Mouse (Mus musculus): ENCODE measurements around the gene Gnaq. TPM values are rescaled to one million over a fixed set of nuclear protein-coding genes. Genes with fewer than 3 reads are reported as not detected.
A peak's percentile ranks its signal among the peaks of the same experiment; 100 is the strongest.

Gene Gnaq
- polyA plus RNA-seq, 1 experiment from 2014 or later, result 20.9 TPM

DNA sequence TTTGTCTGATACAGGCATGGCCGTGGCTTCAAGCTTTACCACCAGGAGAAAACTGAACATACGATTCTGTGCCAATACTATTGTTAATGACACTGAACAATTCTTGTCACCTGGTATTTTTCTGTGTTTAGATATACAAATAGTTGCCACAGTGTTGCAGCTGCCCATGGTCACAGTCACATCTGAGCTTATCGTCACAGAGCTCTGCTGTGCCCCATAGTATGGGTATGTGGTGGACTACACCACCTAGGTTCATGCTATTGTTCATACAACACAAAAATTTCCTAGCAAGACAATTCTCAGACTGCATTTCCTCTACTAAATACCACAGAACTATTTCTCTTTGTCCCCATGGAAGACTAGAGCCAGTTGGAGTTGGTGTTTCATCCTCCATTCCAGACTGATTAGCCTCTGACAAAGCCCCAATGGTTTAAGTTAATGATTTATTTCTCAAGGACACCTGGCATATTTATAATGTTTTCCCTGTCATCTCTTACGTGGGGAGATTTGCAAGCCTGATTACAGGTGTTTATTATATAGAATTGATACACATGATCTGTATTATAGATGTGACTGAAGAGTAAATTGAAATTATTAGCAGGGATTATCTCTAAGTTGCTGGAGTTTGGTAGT lies 207.4 kb downstream of the Gnaq start:
- no peak overlapping the region for H3K4me3 ChIP-seq
- peaks cover 21% of the 10 kb centered on the region for H3K36me3 ChIP-seq
- DNase-seq (ENCODE audit: low spot score), result no peak
- no peak overlapping the region for H3K27ac ChIP-seq (replicated peaks)
- H3K4me1 ChIP-seq, result no peaks in the 10 kb centered on the region; the same call in 1 of the 2 replicates
- H3K27me3 ChIP-seq (ENCODE audit: low read depth, poor library complexity, severe bottlenecking), result no peaks in the 10 kb centered on the region
- no peaks in the 10 kb centered on the region for H3K9me3 ChIP-seq (replicated peaks)
- WGBS, result 93% methylated on average over 4 of the region's 4 CpGs

DNA sequence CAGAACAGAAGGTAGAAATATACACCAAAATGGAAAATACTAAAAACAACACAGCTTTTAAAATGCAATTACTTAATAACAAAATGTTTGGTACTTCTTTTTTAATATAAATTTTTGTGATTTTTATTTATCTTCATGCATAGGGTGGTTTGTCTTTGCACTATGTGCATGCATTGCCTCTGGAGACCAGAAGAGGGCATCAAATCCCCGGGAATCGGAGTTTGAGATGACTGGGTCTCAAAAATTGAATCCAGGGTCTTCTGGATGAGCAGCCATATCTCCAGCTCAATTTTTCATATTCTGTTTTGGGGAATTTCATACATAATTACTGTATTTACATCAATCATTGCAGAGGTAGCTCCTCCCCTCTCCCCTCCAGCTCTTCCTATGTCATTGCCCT lies 210.1 kb downstream of the Gnaq start:
- Histone ChIP-seq H3K4me3 (no peak overlapping the region), H3K27me3 (ENCODE audit: low read depth, poor library complexity, severe bottlenecking) (no peaks in the 10 kb centered on the region), H3K4me1 (no peaks in the 10 kb centered on the region; the same call in 1 of the 2 replicates), H3K36me3 (0 out of 2 replicates have a peak, but pooled peaks cover 12% of the 10 kb centered on the region), H3K27ac (replicated peaks) (no peak overlapping the region), H3K9me3 (replicated peaks) (no peaks in the 10 kb centered on the region)
- DNase-seq (ENCODE audit: low spot score), result no peak
- WGBS, result 55% methylated on average over 2 of the region's 2 CpGs

DNA sequence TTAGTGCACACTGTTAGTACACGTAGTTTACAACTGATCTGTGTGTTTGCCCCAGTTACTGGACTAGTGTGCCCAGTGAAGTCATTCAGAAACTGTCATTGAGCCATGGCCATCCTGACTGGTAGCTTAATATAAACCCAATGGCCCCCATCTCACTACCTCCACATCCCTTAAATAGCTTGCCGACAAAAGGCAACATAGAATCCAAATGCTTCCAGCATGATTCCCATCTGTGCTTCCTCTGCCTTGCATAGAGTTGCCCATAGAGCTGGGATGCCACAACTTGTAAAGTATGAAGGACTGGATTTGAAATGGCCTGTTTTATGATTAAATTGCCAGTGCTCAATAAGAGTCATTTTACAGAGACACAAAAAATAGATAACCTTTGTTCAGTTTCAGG lies 212.9 kb downstream of the Gnaq start:
- DNase-seq (ENCODE audit: low spot score), result no peak
- Histone ChIP-seq H3K27me3 (ENCODE audit: low read depth, poor library complexity, severe bottlenecking) (no peaks in the 10 kb centered on the region), H3K27ac (replicated peaks) (no peak overlapping the region), H3K4me3 (no peak overlapping the region), H3K36me3 (0 out of 2 replicates have a peak, but pooled peaks cover 20% of the 10 kb centered on the region), H3K4me1 (no peaks in the 10 kb centered on the region), H3K9me3 (replicated peaks) (no peaks in the 10 kb centered on the region)
- 89% methylated on average over 2 of the region's 2 CpGs for WGBS

DNA sequence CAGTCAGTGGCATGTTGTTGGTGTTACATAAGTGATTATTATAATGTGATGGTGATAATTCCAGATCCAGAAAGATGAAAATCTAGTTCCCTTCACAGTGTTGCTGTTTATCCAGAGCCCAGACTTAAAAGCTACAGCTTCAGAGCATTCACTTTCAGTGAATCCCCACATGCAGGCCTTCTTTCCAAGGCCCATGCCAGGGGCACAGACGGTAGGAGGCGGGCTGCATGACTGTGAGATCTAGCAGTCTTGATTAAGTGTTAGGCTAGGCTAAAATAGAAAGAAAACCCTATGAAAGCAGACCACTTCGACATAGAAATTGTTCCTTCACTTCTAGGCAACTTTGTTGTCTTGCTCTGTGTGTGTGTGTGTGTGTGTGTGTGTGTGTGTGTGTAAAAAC lies 214.4 kb downstream of the Gnaq start:
- H3K4me3 ChIP-seq, result no peak overlapping the region
- H3K4me1 ChIP-seq, result no peaks in the 10 kb centered on the region
- H3K27ac ChIP-seq (replicated peaks), result no peak overlapping the region
- H3K27me3 ChIP-seq (ENCODE audit: low read depth, poor library complexity, severe bottlenecking), result no peaks in the 10 kb centered on the region
- DNase-seq (ENCODE audit: low spot score), result no peak
- 0 out of 2 replicates have a peak, but pooled peaks cover 20% of the 10 kb centered on the region for H3K36me3 ChIP-seq
- 89% methylated on average over 3 of the region's 3 CpGs for WGBS
- H3K9me3 ChIP-seq (replicated peaks), result no peaks in the 10 kb centered on the region

DNA sequence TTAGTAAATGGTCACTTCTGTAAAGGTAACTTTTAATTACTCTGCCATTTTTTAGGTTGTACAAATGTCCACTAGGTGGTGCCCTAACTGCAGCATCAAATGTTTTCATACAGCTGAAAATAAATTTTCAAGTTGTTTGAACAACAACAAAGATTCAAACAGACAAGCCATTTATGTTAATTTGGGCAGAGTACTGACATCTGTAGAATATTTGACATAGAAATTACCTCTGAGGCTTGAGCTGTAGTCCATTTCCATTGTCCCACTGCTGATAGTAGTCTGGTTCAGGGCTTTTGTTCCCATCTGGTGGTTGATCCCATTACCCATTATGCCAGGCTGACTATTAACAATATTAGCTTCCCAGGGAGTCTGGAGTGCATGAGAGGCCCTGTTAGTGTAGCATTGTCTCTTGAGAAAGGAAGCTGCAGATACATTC lies 221.1 kb downstream of the Gnaq start:
- no peak overlapping the region for H3K4me3 ChIP-seq
- H3K4me1 ChIP-seq, result peaks cover 18% of the 10 kb centered on the region
- no peaks in the 10 kb centered on the region for H3K9me3 ChIP-seq (replicated peaks)
- no peaks in the 10 kb centered on the region for H3K36me3 ChIP-seq
- H3K27me3 ChIP-seq (ENCODE audit: low read depth, poor library complexity, severe bottlenecking), result no peaks in the 10 kb centered on the region
- no peak overlapping the region for H3K27ac ChIP-seq (replicated peaks)
- no peak for DNase-seq (ENCODE audit: low spot score)

DNA sequence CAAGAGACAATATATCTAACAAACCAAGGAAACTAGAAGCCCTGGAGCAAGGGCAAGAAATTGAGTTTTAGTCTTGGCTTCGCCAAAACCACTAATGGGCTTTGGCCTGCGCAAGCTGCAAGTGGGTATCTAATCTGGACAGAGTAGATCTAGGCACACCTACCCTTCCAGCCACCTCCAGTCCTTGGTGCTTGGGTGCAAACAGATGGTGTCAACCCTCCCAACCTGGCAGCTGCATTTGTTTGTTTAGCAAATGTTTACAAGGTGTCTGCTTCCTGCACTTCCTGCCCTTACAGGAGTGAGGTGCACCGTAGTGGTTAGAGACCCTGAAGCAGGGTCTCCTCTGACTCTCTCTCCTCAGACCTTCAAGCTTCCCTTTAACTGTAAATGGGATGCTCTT lies 225.5 kb downstream of the Gnaq start:
- H3K27me3 ChIP-seq (ENCODE audit: low read depth, poor library complexity, severe bottlenecking), result no peaks in the 10 kb centered on the region
- no peak overlapping the region for H3K4me3 ChIP-seq
- WGBS, result 90% methylated on average over 3 of the region's 3 CpGs
- no peak overlapping the region for H3K27ac ChIP-seq (replicated peaks)
- peaks cover 6% of the 10 kb centered on the region; the same call in 1 of the 2 replicates for H3K9me3 ChIP-seq (replicated peaks)
- H3K36me3 ChIP-seq, result peaks cover 14% of the 10 kb centered on the region
- peaks cover 18% of the 10 kb centered on the region for H3K4me1 ChIP-seq
- no peak for DNase-seq (ENCODE audit: low spot score)

DNA sequence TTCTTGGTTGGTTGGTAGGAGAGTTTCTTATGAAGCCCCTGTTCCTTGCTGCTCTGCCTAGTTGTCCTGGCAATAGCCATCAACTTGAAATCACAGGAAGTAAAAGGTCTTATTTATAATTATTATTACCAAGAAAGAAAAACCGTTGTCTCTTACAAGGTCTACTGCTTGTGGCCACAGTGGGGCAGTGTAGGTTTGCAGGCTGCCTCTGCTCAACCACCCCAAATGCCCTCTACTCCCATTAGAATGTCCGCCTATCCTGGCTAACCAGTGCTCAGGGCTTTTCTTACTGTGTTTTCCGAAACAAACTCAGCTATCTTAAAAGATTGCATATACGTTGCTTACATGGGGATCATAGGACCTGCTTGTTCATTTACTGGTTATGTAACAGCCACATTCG lies 226.3 kb downstream of the Gnaq start:
- WGBS, result 75% methylated on average over 5 of the region's 5 CpGs
- H3K4me1 ChIP-seq, result peaks cover 11% of the 10 kb centered on the region

DNA sequence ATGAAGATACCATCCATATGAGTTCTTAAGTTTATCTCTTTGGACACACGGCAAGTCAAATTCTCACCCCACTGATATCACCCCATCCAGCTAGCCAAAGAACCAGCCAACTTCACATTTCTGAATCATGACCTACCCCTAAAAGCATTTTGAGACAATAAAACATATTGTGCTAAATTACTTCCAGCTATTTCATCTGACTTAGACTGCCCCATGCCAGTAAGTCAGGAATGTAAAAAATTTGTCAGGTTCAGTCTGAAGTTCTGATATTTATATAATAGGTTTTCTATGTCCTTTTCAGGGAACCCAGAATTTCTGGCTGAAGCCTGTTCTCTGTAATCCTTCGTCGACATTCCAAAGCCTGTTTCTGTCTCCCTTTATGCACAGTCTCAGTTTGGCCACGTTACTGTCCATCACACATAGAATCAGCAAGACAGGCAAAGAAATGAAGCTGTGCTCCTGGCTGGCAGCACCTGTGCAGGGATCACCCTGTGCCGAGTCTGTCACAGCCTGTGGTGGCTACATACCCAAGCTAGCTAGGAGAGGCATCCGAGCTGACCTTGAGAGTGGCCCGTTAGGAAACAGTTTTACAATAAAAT lies 233.9 kb downstream of the Gnaq start:
- Histone ChIP-seq H3K4me1 (peaks cover 10% of the 10 kb centered on the region), H3K27ac (replicated peaks) (no peak overlapping the region), H3K27me3 (ENCODE audit: low read depth, poor library complexity, severe bottlenecking) (no peaks in the 10 kb centered on the region), H3K9me3 (replicated peaks) (peaks cover 6% of the 10 kb centered on the region; the same call in 1 of the 2 replicates), H3K4me3 (no peak overlapping the region), H3K36me3 (peaks cover 9% of the 10 kb centered on the region)
- WGBS, result 88% methylated on average over 7 of the region's 7 CpGs
- no peak for DNase-seq (ENCODE audit: low spot score)

More for the DNA sequence above, 226.3 kb downstream of the Gnaq start:
- Histone ChIP-seq H3K27ac (replicated peaks) (no peak overlapping the region), H3K4me3 (no peak overlapping the region), H3K27me3 (ENCODE audit: low read depth, poor library complexity, severe bottlenecking) (no peaks in the 10 kb centered on the region), H3K36me3 (peaks cover 14% of the 10 kb centered on the region), H3K9me3 (replicated peaks) (peaks cover 6% of the 10 kb centered on the region; the same call in 1 of the 2 replicates)
- DNase-seq (ENCODE audit: low spot score), result no peak

DNA sequence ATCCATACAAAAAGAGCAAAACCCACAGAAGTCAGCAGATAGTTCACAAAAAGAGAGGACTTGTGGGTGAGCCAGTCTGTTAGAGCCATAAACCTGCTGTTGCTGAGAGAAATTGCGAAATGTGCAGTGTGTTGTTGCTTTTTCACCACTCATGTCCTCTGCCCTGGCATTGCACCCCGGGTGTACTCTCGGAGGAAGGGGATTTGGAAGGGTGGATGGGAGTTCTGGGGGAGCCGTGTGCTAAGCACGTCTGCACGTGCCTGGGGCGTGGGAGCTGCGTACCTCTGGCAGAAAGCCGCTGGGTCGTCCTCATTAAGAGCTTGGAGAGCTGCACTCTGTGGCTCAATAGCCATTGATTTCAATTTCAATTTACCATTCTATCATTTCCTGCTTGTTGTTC lies 234.6 kb downstream of the Gnaq start:
- H3K36me3 ChIP-seq, result peaks cover 2% of the 10 kb centered on the region; the same call in 1 of the 2 replicates
- H3K27ac ChIP-seq (replicated peaks), result no peak overlapping the region
- H3K4me3 ChIP-seq, result no peak overlapping the region
- peaks cover 15% of the 10 kb centered on the region for H3K4me1 ChIP-seq
- H3K9me3 ChIP-seq (replicated peaks), result no peaks in the 10 kb centered on the region; the same call in 1 of the 2 replicates
- WGBS, result 89% methylated on average over 10 of the region's 10 CpGs
- no peaks in the 10 kb centered on the region for H3K27me3 ChIP-seq (ENCODE audit: low read depth, poor library complexity, severe bottlenecking)
- no peak for DNase-seq (ENCODE audit: low spot score)

DNA sequence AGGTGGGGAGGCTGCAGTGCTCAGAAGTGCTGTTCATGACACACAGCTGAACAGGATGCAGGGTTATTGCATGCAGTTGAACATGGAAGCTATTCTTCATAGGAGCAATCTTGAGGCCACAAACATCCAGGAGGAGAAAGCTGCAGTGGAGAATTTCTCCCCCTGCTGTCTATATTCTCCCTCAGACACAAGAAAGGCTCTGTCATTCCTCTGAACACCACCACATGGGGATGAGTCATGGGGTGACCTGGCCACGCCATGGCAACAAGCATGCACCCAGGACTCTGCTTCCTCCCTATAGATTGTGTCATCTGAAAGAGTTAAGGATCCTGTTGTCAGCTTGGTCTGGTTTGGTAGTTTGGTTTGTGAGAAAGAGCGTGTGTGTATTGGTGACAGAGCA lies 239.0 kb downstream of the Gnaq start:
- Histone ChIP-seq H3K4me3 (no peak overlapping the region), H3K4me1 (peaks cover 35% of the 10 kb centered on the region), H3K27ac (replicated peaks) (0 out of 2 replicates have a peak overlapping the region, but pooled peaks have one; percentile 68), H3K27me3 (ENCODE audit: low read depth, poor library complexity, severe bottlenecking) (no peaks in the 10 kb centered on the region), H3K36me3 (no peaks in the 10 kb centered on the region; the same call in 1 of the 2 replicates), H3K9me3 (replicated peaks) (no peaks in the 10 kb centered on the region)
- WGBS, result 89% methylated on average over 2 of the region's 2 CpGs
- no peak for DNase-seq (ENCODE audit: low spot score)

DNA sequence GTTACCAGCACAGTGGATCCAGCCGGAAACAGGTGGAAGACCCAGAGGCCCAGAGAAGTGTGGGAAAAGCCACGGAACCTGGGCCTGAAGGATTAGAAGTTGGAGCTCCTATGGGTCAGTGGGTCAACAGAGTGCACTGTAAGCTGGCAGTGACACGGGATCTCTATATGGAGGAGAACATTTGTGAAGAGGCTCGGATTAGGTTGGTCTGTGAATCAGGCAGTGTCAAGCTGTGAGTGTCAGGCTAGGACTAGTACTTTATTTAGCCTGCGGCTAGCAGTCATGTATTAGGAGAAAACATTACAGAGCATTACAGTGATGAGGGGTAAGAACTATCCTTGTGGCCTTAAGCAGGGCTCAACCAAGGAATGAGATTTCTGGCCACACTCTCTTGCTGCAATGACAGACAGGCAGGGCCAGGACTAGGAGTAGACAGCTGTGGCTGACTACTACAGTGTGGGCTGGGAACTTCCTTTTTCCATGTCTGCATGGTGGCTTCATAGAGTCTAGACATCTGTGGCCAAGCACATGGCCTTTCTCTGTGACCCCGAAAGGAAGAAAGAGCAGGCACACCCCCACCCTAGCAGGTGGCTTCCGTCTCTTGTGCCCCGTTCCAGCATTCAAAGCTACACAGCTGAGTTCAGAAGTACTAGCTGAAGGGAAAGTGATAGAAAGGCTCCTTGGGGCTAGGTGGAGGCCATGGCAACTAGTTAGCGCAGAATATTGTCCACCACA lies 240.3 kb downstream of the Gnaq start:
- H3K27ac ChIP-seq (replicated peaks), result peak overlapping the region; percentile 68

DNA sequence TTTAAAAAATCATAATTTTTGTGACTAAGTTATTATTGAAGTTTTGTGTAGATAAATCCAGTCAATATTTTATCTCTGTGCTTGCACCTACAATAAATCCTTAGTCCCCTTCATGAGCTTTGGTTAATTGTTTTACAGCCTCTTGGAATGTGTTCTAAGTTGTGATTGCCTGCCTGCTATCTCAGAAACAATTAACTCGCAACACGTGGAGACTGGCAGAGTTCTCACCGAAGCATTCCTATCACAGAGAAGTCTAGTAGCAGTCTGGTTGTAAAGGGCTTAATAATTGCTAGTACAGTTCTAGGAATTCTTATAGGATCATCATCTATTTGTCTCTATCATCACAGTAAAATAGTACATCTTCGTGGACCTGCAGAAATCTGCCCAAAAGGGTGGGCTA lies 243.2 kb downstream of the Gnaq start:
- Histone ChIP-seq H3K9me3 (replicated peaks) (no peaks in the 10 kb centered on the region), H3K36me3 (peaks cover 19% of the 10 kb centered on the region), H3K4me3 (no peak overlapping the region), H3K4me1 (peaks cover 25% of the 10 kb centered on the region), H3K27me3 (ENCODE audit: low read depth, poor library complexity, severe bottlenecking) (no peaks in the 10 kb centered on the region), H3K27ac (replicated peaks) (no peak overlapping the region)
- DNase-seq (ENCODE audit: low spot score), result no peak
- 90% methylated on average over 4 of the region's 4 CpGs for WGBS

More for the DNA sequence above, 240.3 kb downstream of the Gnaq start:
- Histone ChIP-seq H3K36me3 (no peaks in the 10 kb centered on the region; the same call in 1 of the 2 replicates), H3K4me3 (no peak overlapping the region), H3K4me1 (peaks cover 35% of the 10 kb centered on the region), H3K9me3 (replicated peaks) (no peaks in the 10 kb centered on the region), H3K27me3 (ENCODE audit: low read depth, poor library complexity, severe bottlenecking) (no peaks in the 10 kb centered on the region)
- DNase-seq (ENCODE audit: low spot score), result no peak
- WGBS, result 83% methylated on average over 9 of the region's 9 CpGs

DNA sequence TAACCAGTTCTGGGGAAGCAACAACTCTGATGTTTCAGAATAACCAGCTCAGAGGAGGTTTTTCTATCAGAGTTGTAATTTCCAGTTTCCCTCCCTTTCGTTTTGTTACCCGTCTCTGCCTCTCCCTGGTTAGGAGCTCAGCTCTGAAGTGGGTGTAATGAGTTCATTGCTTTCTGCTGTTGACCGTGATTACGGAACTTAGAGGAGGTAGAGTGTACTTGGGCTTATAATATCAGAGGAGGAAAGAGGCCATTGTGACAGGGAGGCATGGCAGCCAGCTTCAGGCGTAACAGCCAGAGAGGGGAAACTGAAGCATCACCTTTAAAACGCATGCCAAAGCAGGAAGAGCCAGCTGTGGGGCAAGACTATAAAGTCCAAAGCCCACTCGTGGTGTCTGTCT lies 245.9 kb downstream of the Gnaq start:
- DNase-seq (ENCODE audit: low spot score), result no peak
- Histone ChIP-seq H3K4me3 (no peak overlapping the region), H3K27ac (replicated peaks) (no peak overlapping the region), H3K4me1 (peaks cover 7% of the 10 kb centered on the region), H3K27me3 (ENCODE audit: low read depth, poor library complexity, severe bottlenecking) (no peaks in the 10 kb centered on the region), H3K36me3 (peaks cover 26% of the 10 kb centered on the region), H3K9me3 (replicated peaks) (no peaks in the 10 kb centered on the region)
- WGBS, result 88% methylated on average over 7 of the region's 7 CpGs

Data from midbrain, embryonic 10.5 days (tissue).